Comparison of ENCODE assay signal across 11 mouse cellular contexts in the genomic region with DNA sequence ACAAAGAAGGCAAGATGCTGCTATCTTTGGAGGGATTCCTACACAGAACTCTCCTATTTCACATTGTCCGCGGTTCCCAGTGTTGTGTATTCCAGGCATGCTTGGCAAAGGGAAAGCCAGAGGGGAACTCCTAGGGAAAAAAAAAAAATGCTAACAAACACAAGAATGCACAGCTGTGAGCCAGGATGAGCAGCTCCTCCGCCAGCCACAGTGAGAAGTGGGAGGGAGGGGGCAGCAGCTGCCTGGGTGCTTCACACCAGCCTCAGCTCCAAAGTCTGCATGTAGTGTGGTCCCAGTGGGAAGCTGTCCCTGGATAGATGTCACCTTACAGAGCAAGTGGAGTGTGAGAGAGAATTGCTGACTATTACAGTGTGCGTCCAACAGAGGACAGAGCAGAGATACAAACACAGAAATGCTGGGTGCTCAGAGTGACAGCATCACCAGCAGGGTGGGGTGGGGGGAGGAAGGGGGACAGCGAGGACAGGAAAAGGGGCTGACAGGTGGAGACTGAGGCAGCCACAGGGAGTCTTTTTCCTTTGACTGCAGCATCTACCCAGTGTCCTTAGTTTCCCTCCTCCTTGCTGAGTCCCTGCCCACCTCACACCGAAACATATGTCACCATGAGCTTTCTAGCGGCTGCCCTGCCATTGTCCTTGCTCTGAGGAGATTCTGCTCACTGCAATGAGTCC. TPM values are rescaled to one million over a fixed set of nuclear protein-coding genes. Genes with fewer than 3 reads are reported as not detected.
DNase-seq lines count a peak whose midpoint lies in the region; ATAC-seq and TF ChIP-seq lines count a peak whose summit lies in the region.
"Had no signal": no experiment of that assay in that cellular context is flagged by ENCODE, and none has a peak within 500 bp of the region (broad histone marks: within the 10 kb centered on the region; RNA-seq: fewer than 3 reads in every experiment).

No protein-coding gene starts in this region.

- H3K9ac ChIP-seq in midbrain, embryonic 15.5 days, result no peak overlapping the region
- H3K9ac ChIP-seq: embryonic facial prominence, embryonic 13.5 days had no signal

- H3K36me3 ChIP-seq in thymus, adult 2 months (ENCODE audit: control insufficient read depth, insufficient read depth, low read length), result no peaks in the 10 kb centered on the region
- H3K36me3 ChIP-seq in midbrain, embryonic 15.5 days (replicated peaks), result no peaks in the 10 kb centered on the region
- H3K36me3 ChIP-seq: embryonic facial prominence, embryonic 13.5 days had no signal

- no peak overlapping the region for H3K4me3 ChIP-seq in thymus, adult 2 months (ENCODE audit: control insufficient read depth, insufficient read depth, low read length)
- no peak overlapping the region for H3K4me3 ChIP-seq in midbrain, embryonic 15.5 days
- H3K4me3 ChIP-seq: embryonic facial prominence, embryonic 13.5 days had no signal

- TF ChIP-seq CTCF in thymus, adult 2 months (IDR thresholded peaks at IDR 0.05; ENCODE audit: borderline replicate concordance, control insufficient read depth, extremely low read depth, insufficient read depth, low read length, poor library complexity), result no peak

- H3K27ac ChIP-seq in thymus, adult 2 months (ENCODE audit: control insufficient read depth, insufficient read depth, low read length), result no peak overlapping the region
- H3K27ac ChIP-seq in midbrain, embryonic 15.5 days, result no peak overlapping the region
- H3K27ac ChIP-seq: embryonic facial prominence, embryonic 13.5 days had no signal

- H3K4me1 ChIP-seq in thymus, adult 2 months (replicated peaks; ENCODE audit: control insufficient read depth, insufficient read depth, low read length), result peaks cover 34% of the 10 kb centered on the region
- H3K4me1 ChIP-seq in midbrain, embryonic 15.5 days, result peaks cover 12% of the 10 kb centered on the region; the same call in 1 of the 2 replicates

- 52% methylated on average over 7 of the region's 7 CpGs for WGBS in thymus, adult 2 months
- 28% methylated on average over 7 of the region's 7 CpGs for WGBS in midbrain, embryonic 15.5 days

- 0 out of 2 replicates have a peak, but pooled peaks have one; percentile 8 for TF ChIP-seq POLR2A in thymus, adult 2 months (IDR thresholded peaks at IDR 0.05; ENCODE audit: control insufficient read depth, extremely low read depth, insufficient read depth, low read length, poor library complexity)

- H3K4me2 ChIP-seq in midbrain, embryonic 15.5 days, result no peak overlapping the region
- H3K4me2 ChIP-seq: embryonic facial prominence, embryonic 13.5 days had no signal

- peak; percentile 85 for ATAC-seq in frontal cortex, adult (ENCODE audit: low TSS enrichment)
- peak; percentile 53 for ATAC-seq in midbrain, embryonic 15.5 days (replicated peaks)

- no peaks in the 10 kb centered on the region for H3K9me3 ChIP-seq in midbrain, embryonic 15.5 days
- H3K9me3 ChIP-seq: embryonic facial prominence, embryonic 13.5 days had no signal

- H3K27me3 ChIP-seq in thymus, adult 2 months (ENCODE audit: control insufficient read depth, insufficient read depth, low read length), result no peaks in the 10 kb centered on the region
- peaks cover 8% of the 10 kb centered on the region; the same call in 1 of the 2 replicates for H3K27me3 ChIP-seq in midbrain, embryonic 15.5 days (replicated peaks)

- no peak for DNase-seq in frontal cortex, postnatal 25 days (ENCODE audit: low spot score in 2 of 2)
- DNase-seq in thymus, adult 2 months, result peak; percentile 48
- no peak for DNase-seq in thymus, postnatal 25 days
- DNase-seq in layer of hippocampus, postnatal 25 days (ENCODE audit: extremely low spot score in 1 of 2, low spot score in 1 of 2), result no peak
- DNase-seq in spleen, adult 12 weeks (ENCODE audit: low spot score), result no peak
- DNase-seq in cerebellum, adult 11-12 months, result no peak

RNA-seq across cellular contexts. Expression of gene Lingo4, which starts 6.2 kb away (rescaled TPM):
- 6.0 and 6.1 TPM in 2 replicates for polyA plus RNA-seq in thymus, adult 2 months (2012; rRNA removed)
- polyA plus RNA-seq in midbrain, embryonic 15.5 days (2015; fragmentation: Nextera tagmentation; extraction: Ambion mirVana), result 1.6 TPM in 2 replicates
- total RNA-seq in layer of hippocampus, postnatal 25 days (2021), result 1 to 10 TPM in 1 of 2 experiments, under 1 TPM in 1; 0.99 to 1.1 TPM

RNA-seq across cellular contexts. Expression of gene Tdrkh, which starts 8.6 kb away (rescaled TPM):
- polyA plus RNA-seq in thymus, adult 2 months (2012; rRNA removed), result 2.6 and 4.1 TPM in 2 replicates
- 47.8 and 53.2 TPM in 2 replicates for polyA plus RNA-seq in midbrain, embryonic 15.5 days (2015; fragmentation: Nextera tagmentation; extraction: Ambion mirVana)
- 10 to 100 TPM; 44.1 TPM for total RNA-seq in layer of hippocampus, postnatal 25 days (2021)

RNA-seq across cellular contexts. Expression of gene Rorc, which starts 31.9 kb away (rescaled TPM):
- 296 and 308 TPM in 2 replicates for polyA plus RNA-seq in thymus, adult 2 months (2012; rRNA removed)
- polyA plus RNA-seq in midbrain, embryonic 15.5 days (2015; fragmentation: Nextera tagmentation; extraction: Ambion mirVana), result 0.23 and 0.39 TPM in 2 replicates
- under 1 TPM; 0.52 to 0.57 TPM for total RNA-seq in layer of hippocampus, postnatal 25 days (2021)

RNA-seq across cellular contexts. Expression of gene Mrpl9, which starts 38.6 kb away (rescaled TPM):
- polyA plus RNA-seq in thymus, adult 2 months (2012; rRNA removed), result 46.4 and 47.5 TPM in 2 replicates
- 56.7 and 57.8 TPM in 2 replicates for polyA plus RNA-seq in midbrain, embryonic 15.5 days (2015; fragmentation: Nextera tagmentation; extraction: Ambion mirVana)
- total RNA-seq in layer of hippocampus, postnatal 25 days (2021), result 10 to 100 TPM; 42.1 to 46.8 TPM

RNA-seq across cellular contexts. Expression of gene Oaz3, which starts 39.2 kb away (rescaled TPM):
- 0.43 and 0.71 TPM in 2 replicates for polyA plus RNA-seq in thymus, adult 2 months (2012; rRNA removed)
- 1.6 and 1.8 TPM in 2 replicates for polyA plus RNA-seq in midbrain, embryonic 15.5 days (2015; fragmentation: Nextera tagmentation; extraction: Ambion mirVana)
- total RNA-seq in layer of hippocampus, postnatal 25 days (2021), result not detected
- total RNA-seq: adrenal gland, postnatal 4 days; heart, postnatal 14 days had no signal
- polyA plus RNA-seq: embryonic facial prominence, embryonic 13.5 days had no signal

Comparison
In these comparisons a context has a peak if more than half of its experiments do, and no peak if none do; other contexts are left out.
1. RNA of gene Rorc, which starts 31.9 kb away (polyA plus RNA-seq): 296 to 308 TPM in thymus, adult 2 months; 0.23 to 0.39 TPM in midbrain, embryonic 15.5 days; every median in the first group is over 100 times any median in the second.